Mouse (Mus musculus): ENCODE measurements at regions not wholly inside any gene's neighbourhood (a gene's known extent, or its start where the extent isn't known, plus 50 kb on each side); places are given as distances from the start of the nearest gene placed in this dataset.
"Not testable (repeated sequence)": the region's sequence is repeated elsewhere in the genome, so short reads cannot be mapped to it uniquely, and the experiment has no call there.

DNA sequence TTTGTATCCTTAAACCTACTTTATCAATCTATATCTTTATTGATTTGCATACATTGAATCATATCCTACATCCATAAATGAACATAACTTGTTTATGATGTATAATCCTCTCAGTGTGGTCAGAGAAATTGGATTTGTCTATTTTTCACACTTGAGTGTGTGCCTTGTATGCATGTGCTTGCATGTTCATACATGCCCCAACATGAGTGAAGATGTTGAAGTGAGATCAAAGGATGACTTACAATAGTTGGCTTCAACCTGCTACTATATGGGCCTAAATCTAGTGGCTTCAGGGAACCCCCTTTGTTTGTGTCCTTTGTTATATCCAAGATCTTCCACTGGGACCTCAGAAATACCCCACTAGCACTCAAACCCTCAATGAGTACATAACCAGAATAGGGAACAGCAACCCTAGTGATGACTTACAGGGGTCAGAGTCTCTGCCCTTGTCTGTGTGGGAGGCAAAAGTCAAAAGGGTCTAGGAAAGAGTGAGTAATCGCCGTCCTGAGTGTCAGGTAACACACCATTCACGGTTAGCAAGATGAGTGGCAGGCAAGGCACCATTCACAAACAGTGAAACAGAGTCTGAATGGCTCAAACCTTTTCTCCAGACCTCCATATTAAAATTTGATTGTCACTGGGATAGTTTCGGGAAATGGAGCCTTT, 236.3 kb downstream of the Lpin1 start:
- DNase-seq (ENCODE audit: inconsistent ontology term), result no peak

DNA sequence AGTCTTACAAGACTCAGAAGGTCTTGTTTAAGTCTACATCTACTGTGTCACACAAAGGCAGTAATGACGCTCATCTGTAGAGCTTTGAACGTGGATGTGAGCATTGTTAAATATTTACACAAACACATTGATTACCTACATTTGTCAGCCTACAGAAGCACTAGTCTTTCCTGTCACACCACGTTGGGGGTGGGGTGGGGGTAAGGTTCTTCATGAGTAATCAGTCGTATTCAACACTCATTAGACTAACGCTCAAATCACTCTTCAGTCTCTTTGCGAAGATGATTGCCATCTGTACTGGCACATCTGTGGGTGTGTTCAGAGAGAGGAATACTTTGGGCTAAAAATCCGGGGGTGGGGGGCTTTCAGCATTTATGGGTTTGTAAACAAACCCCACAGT, 240.7 kb downstream of the Lpin1 start:
- DNase-seq (ENCODE audit: inconsistent ontology term), result no peak

DNA sequence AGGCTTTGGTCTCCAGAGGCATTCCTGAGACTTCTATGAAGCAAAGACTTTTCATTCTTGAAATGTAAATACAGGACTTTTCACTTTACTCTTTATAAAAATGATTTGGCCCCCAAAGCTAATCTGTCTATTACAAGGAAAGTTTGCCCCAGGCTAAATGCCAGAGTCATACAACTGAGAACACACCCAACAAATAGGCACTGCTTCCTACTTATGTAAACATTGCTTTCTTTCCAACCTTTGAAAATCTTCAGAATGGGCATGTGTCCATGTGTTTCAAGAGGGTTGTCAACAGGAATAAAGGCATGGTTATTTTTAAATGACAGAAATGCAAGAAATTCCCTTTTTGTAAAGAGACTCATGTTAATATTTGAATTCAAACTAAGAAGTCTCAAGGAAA, 248.4 kb downstream of the Lpin1 start:
- DNase-seq (ENCODE audit: inconsistent ontology term), result no peak

DNA sequence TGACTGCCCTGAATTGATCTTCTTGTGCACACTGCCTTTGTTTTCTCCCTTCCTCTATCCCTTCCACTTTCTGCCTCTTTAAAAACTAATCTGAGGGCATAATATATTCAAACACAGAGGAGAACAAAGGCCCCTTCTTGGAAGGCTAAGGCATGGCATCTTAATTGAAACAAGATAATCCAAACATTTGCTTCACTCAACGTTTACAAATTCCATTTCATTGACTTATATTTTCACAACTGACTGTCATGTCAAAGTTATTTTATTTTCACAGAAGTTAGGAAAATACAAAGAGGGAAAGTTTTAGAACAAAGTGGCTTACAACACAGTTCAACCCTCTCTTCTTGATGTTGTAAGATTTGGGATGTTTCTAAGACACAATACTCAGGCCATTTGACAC, 251.9 kb downstream of the Lpin1 start:
- peak; percentile 75 for DNase-seq (ENCODE audit: inconsistent ontology term)

DNA sequence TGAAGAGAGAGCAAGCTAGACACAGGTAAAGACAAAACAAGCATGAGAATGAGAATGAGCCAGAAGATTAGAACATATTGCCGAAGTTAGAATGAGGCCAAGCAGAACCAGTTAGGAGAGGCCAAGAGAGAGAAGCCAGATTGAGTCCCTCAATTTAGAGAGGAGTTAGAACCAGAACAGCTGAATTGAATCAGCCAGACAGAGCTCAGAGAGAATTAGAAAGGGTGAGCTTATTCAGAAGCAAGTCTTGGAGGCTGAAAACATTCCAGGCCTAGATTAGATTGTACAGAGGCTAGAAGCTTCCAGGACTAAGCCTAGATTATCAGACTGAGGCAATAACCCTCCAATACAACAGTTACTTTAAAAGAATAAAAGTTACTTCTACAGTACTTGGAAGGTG, 256.1 kb downstream of the Lpin1 start:
- no peak for DNase-seq (ENCODE audit: inconsistent ontology term)

DNA sequence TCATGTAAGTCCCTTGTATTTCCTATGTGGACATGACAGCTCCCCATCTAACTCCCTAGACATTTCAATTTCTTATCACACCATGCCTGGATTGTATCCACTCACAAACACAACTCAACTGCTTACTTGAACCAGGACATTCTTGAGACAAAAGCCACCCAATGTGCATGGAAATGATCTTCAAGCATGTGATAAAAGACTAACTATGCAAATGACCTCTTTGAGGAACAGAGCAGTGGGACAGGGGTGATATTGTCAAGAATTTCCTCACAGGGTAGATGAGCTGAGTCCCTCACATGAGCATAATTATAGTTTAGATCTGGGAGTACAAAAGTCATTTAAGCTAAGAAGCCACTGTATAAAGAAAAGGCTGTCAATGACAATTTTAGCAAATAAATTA, 259.0 kb downstream of the Lpin1 start:
- DNase-seq (ENCODE audit: inconsistent ontology term), result no peak

DNA sequence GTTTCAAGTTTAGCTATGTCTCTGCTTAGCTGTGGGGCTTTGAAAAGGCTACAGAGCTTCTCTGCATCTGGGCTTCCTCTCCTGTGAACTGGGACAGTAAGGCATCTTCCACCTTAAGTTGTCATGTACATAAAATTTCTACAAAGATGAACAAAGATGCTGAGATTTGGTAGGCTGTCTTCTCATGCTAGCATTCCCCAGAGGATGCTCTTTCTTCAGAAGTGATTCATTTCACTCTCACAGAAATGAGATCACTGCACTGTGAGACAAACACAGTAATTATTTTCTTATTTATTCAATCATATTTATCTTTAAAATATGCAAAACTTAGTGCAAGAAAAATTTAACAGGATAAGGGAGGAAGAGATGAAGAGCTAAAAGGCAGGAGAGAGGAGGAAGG, 261.5 kb downstream of the Lpin1 start:
- DNase-seq (ENCODE audit: inconsistent ontology term), result no peak

DNA sequence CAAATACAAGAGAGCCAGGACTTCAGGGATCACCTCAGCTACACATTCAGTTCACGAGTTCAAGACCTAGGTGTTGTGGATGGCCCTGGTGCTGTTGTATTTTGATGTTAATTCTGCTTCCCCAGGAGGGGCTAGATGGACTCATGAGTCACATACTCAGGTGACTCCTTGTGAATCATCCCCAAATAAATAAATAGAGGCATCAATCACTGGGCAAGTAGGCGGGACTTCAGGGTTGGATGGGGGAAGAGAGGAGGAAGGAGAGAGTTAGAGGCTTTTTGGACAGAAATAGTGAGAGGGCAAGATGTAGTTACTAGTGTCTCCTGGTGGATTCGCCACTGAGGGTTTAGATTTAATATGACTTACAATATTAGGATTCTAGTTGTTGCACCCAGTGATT, 266.7 kb downstream of the Lpin1 start:
- DNase-seq (ENCODE audit: inconsistent ontology term), result no peak

DNA sequence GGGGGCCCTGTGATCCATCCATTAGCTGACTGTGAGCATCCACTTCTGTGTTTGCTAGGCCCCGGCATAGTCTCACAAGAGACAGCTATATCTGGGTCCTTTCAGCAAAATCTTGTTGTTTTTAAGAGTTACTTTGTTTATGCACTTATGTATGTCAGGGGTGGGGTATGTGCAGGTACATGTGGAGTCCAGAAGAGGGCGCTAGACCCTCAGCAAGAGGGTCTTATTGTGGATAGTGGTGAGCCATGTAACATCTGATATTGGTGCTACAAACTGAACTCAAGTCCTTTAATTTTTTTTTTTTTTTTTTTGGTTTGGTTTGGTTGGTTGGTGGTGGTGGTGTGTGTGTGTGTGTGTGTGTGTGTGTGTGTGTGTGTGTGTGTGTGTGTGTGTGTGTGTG, 268.7 kb downstream of the Lpin1 start:
- DNase-seq (ENCODE audit: inconsistent ontology term), result not testable (repeated sequence)

DNA sequence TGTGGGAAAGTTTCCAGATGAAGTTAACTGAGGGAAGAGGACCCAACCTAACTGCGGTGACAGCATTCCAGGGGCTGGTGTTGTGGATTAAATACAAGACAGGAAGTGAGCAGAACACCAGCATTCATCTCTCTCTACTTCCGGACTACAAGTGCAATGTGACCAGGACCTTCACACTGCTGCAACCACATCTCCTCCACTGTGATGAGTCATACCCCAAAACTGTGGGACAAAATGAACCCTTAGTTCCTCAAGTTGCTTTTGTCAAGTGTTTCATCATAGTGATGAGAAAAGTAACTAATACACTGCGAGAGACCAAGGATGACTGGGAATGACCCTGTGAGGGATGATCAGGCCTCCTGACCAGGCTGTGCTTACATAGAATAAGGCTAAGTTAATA, 279.3 kb downstream of the Lpin1 start:
- DNase-seq (ENCODE audit: inconsistent ontology term), result no peak

DNA sequence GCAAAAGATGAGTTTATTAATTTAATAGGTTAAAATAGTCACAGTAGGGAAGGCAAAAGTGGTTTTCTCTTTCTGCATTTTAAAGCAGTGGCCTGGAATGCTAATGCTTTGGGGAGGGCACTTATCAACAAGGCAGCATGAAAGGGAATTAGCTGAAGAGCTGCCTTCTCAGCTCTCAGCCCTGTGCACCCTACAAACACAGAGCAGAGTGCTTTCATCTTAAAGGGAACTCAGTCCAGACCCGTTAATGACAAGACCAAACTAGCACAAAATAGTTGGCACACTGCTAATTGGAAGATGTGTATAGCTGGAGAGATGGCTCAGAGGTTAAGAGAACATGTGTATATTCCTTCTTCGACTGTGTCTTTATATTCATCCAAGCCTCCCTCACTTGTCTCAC, 281.6 kb downstream of the Lpin1 start:
- DNase-seq (ENCODE audit: inconsistent ontology term), result no peak

DNA sequence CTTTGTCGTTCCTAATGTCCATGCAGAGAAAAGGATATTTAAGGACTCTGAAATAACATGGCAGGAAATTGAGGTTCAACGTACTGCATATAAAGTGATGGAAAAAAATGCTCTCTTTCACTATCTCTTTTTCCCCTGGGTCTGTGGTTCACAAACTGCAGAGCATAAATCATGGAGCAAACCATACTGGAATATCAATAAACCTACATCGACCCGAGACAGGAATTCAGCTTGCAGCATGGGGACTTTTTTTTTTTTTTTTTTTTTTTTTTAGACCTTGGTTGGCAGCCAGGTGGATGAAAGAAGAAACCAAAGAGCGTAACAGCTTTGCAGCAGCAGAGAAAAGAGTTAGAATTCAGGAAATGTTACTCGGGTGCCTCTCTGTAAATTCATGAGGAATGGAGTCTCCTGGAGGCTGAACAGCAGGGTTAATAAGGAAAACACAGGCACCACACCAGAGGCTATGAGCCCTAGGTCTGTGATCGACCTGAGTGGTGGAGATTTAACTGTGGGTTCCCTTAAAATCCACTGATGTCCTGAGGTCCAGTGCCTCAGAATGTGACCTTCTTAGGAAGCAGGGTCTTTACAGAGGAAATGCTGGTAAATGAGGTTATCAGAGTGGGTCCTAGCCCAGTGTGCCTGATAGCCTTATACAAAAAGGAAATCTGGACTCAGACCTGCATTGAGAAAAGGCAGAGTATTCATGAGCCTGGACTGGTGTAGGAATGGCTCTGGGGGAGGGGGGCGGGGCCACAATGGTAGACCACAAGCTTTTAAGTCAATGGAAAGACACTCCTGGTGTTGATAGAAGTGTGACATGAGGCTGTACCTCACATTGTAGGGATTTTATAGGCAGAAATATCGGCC, 290.0 kb downstream of the Lpin1 start:
- no peak for DNase-seq (ENCODE audit: inconsistent ontology term)

DNA sequence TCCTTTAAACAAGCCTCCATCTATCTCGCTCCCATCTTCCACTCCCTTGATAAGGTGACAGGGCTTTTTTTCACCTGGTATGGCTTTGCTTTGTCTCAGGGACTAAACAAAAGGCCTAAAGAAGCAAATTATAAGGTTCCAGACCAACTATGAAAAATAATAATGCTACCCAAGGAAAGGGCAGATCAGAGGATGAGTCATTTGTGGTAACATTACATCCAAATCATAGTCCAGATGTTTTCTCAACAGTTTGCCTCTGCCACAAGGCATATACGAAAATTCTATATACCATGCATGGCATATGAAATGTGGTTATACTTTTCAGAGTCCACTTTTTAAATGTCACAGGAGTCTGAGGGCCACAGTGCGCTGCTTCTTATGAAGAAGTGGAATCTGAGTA, 302.7 kb downstream of the Lpin1 start:
- no peak for DNase-seq (ENCODE audit: inconsistent ontology term)

DNA sequence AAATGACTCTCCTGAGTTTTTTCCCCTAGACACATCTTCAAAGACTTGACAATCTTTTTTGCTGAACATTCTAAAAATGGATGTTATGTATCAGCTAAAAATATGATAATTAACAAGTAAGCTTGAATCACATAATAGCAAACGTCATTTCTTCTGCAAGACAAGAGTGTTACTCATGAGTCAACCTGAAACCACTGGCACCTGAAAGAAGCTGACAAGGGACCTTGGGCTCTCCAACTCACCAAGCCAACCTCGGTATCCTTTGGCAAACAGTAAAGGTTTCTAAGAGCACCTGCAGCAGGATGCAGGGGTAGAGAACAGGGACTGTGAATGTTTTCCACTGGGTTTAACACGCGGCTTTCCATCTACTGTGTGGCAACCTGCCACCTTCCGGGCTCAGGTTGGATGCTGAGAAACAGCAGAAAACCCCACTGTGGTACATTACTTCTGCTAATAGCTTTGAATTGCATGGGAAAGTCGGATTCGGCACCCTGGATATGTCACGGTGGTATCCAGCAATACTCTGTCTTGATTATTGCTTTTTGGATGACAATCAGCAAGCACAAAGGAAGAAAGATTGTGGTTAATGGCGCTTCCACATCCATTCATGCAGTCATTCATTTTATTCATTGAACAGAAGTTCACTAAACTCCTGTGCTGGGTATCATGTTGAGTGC, 305.9 kb downstream of the Lpin1 start:
- peak; percentile 13 for DNase-seq (ENCODE audit: inconsistent ontology term)

DNA sequence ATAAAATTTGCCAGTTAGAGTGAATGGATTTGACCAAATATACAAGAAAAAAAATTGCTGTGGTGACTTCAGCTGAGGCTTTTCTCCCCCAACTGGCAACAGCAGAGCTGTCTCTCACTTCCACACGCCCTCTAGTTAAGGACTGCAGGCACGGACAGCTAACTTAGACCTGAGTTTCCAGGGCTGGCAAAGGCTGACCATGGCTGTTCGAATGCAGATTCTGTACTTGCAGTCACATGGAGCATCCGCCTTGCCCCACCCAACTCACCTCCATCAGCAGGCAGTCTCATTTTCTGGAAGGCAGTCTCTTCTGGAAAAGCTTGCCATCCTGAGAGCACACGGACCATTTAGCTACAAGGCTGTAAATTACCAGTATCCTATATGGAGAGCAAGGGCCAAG, 325.7 kb downstream of the Lpin1 start:
- DNase-seq (ENCODE audit: inconsistent ontology term), result no peak

DNA sequence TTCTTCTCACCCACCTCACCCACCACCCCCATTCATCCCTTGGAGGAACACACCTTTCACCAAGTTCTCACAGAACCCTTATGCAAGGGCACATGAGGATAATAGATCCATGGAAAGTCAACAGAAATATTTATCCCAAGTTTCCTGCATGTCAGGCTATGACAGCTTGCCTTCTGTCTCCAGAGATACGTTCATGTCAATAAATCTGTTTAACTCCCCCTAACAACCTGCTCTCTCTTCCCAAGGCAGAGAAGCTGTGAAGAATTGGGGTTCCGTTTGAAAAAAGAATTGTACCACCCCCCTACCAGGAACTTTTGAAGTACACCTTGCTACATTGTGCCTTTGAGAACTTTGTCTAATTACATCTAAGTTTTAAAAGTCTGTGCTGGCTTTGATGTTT, 331.6 kb downstream of the Lpin1 start:
- no peak for DNase-seq (ENCODE audit: inconsistent ontology term)

DNA sequence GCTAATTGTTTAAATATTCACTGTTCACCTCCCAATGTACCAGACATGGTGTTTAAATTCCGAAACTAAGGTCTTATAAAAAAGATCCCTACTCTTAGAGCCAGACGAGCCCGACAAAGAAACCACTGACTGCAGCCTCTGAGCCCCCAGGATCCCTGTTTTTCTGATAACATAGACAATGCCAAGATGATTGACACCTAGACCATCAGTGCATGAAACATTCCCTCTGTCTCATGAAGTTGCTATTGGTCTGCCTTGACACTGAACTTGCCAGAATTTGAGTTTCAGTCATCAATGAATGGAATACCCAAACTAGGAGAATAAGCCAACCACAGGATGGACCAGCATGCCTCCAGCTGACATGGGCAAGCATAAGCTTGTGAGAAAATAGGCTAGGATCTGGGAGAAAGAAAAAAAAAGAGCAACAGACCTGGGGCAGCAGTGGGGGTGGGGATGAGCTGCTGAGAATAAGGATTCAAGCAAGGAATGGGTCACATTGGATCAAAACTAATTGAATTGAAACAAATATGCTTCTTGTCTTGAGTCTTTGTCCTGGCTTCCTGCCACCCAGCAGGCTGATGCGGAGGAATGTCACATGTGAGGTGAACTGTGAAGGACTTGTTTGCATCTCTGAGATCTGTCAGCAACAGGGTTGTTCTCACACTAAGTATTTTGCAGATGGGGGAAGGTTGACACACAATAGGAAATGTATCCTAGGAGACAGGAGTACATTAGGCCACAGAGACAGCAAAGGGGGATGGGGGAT, 333.0 kb downstream of the Lpin1 start:
- DNase-seq (ENCODE audit: inconsistent ontology term), result peak; percentile 90

DNA sequence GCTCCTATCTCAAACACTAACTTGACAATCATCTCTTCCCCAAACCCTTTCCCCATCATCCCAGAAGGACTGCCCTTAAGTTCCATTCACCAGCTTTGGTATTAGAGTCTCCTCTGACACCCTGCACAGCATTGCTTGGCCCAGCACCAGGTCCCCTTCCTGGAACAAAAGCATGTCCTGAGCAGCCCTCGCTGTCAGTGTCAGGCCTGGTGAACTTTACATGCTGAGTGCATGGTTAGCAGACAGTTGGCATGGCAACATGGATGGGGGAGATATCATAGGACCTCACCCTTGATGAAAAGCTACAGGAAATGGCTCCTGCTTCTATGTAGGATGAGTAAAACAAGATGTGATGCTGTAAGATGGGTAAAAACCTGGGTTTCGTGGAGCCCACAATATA, 333.6 kb downstream of the Lpin1 start:
- peak; percentile 14 for DNase-seq (ENCODE audit: inconsistent ontology term)

DNA sequence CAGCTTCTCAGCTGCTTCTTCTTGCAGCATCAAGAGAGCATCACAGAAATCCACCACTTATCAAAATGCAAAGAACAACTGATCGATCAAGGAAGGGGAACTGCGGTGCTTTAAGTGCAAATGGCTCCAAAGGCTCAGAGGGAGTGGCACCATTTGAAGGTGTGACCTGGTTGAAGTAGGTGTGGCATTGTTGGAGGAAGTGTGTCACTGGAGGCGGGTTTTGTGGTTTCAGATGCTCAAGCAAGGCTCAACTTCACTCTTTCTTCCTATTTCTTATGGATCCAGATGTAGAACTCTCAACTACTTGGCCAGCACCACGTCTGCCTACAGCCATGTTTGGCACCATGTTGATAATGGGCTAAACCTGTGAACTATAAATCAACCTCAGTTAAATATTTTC, 334.5 kb downstream of the Lpin1 start:
- no peak for DNase-seq (ENCODE audit: inconsistent ontology term)

DNA sequence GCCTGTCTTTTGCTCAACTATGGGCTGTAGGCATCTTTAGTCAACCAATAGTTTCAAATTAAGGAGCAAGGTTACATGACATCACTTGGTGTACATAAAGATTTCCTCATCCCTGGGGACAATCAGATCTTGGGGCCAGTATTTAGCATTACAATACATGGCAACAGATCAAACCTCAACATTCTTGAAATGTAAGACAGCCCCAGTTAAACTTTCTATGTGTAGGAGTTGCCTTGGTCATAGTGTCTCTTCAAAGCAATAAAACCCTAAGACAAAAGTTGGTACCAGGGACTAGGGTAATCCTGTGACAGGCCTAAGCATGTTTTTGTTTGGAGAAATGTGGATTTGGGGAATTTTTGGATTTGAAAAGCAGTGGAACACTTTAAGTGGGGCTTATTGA, 338.3 kb downstream of the Lpin1 start:
- no peak for DNase-seq (ENCODE audit: inconsistent ontology term)

DNA sequence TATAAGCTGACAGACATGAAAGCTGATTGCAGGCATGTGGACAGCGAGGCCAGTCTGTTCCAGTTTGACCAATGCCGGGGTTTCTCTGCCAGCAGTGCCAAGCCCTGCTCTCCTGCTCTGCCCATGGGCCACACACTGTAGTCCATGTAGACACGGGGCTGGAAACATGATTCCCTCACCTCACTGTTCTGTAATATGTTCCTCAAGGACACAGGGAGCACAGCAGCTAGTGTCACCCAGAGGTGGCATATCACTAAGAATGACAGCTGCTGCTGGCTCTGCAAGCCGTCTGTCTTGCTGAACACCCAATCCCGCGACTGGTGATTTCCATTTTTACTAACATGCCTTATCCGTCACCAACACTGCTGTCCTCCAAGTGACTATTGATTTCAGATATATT, 339.9 kb downstream of the Lpin1 start:
- DNase-seq (ENCODE audit: inconsistent ontology term), result no peak

DNA sequence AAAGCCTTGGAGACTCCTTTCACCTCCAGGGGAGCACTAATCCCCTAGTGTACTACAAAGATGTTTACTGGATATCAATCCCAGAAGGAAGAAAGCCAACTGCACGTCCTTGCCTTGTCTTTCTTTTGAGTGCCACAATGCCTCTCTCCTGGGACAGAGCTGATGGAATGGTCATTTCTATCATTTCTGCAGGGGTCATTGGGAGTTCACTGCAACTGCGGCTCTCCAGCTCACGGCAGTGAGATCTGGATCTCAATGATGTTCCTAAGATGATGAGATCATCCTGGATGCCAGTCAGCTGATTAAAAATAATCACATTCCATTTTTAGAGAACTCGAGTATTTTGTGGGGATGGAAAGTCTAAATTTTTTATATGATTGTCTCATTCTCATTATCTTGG, 341.1 kb downstream of the Lpin1 start:
- DNase-seq (ENCODE audit: inconsistent ontology term), result peak; percentile 65

Data from Muller cell, postnatal 12 days (primary cell).